Mouse (Mus musculus) left cerebral cortex, adult 9 months (tissue): ENCODE results near the gene Arid1b.

Experiments used
- DNase-seq, 2 experiments: peaks; one replicate each; pipeline ENCODE4 v3.0.0; 2022; ENCODE audit warnings: low spot score in 2 of 2

Gene Arid1b

DNA sequence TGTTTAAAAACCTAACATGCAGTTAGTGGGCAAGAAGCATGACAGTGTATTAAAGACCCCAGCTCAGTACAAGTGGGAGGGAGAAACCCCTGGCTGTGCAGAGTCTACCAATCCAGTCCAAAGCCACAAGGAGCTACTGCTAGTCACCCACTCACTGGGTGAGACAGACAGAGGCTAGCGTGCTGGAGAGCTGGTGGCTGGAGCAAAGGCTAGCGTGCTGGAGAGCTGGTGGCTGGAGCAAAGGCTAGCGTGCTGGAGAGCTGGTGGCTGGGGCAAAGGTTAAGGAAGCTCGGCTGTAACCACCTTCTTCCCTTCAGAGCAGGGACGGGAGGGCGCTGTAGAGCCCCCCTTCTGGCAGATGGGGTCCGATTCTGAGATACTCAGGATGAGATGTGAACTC is 320.6 kb downstream of the Arid1b start:
- DNase-seq: no peak

DNA sequence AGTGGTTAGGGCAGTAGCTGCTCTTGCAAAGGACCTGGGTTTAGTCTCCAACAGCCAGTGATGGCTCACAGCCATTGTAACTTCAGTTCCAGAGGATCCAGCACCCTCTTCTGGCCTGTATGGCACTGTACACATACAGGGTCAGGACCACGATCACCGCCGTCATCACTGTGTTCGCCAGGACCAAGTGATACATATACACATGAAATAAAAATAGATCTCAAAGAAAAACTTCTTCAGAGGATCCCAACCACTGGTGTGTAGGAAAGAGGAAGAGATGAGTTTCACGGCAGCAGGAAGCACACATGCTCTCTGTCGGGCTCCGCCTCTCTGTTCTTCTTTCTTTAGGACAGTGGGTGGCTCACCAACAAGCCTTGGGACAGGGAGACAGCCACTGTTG is 322.4 kb downstream of the Arid1b start:
- DNase-seq: no peak

DNA sequence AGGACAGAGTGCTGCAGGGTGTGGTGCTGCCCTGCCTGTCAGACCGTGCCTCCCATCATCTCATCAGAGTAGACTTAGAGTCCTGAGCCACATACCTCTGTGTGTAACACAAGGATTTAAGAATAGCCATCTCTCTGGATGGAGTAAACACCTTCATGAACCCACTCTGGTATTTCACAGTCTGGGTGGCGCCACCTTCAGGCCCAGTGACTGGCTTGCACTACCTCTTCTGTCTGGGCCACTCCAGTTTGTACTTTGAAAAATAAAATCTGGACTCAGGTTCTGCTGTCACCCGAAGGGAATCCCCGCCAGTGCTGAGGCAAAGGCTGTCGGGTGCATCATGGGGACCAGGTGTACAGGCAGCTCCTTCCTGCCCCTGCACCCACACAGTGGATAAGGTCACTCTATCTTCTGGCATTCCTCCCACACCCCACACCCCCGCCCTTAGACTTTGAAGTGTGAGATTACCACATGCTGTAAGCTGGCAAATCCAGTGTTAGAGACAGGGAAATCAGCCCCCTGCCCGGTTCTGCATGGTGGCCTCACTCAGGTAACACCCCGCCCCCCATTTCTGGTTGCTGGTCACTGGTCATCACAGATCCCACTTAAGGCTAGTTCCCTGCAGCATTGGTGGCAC is 327.6 kb downstream of the Arid1b start:
- DNase-seq: no peak

DNA sequence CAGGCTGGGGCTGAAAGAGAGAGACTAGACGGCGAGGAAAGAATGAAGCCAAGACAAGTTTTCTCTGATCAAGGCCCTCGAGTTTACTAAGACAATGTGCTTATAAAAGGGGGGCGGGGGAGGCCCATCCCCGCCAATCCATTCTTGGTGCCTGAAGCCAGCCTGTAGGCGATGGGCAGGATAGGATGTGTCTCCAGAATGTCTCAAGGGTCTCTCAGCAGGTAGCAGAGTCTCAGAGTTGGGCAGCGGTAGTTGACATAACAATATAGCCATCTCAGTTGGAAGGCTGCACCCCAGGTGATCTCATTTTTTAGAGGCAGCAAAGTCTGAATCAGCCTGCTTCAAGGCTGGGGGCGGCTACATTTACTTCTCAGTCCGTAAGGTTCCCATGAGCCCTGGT is 328.5 kb downstream of the Arid1b start:
- no peak for DNase-seq

DNA sequence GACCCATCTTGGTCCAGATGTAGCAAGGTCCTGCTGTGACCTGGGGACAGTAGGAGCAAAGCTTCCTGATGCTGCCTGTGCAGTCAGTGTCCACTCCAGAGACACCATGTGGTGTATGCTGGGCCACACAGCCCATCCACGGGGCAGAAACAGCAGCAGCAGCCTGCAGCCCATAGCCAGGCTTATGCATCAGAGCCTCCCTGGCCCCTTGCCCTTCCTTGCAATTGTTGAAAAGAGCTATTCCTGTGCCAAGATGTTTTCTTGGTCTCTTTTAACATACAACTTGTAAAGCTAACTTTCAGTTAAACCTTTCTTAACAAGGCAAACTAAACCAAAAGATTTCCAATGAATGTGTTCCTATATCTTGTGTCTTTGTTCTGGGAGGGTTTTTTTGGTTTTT is 329.6 kb downstream of the Arid1b start:
- no peak for DNase-seq

DNA sequence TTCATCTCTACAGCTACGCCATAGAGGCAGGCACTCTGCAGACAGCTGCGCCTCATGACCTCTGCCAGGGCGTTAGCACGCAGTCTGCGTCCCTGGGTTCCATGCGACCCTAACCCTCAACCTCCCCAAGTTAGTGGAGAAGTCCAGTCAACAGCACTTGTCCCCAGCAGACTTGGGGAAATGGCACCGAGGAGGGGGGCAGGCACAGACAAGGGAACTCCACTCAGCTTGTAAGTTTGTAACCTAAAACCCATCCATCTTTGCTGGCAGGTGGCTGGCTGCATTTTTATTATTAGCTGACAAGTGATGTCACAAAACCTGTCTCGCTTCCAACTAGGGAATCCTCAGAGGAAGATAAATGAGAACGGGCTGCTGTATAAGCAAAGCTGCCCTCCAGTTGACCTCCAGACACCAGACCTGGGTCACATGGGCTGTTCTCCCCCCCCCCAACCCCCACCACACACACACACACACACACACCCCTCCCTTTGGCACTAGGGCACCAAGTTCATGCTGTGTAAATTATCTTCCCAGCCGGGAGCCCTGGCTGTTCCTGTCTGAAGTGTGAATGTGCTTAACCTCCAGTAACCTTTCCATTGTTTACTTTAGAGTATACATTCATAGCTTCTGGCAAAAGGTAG is 330.2 kb downstream of the Arid1b start:
- DNase-seq: no peak

DNA sequence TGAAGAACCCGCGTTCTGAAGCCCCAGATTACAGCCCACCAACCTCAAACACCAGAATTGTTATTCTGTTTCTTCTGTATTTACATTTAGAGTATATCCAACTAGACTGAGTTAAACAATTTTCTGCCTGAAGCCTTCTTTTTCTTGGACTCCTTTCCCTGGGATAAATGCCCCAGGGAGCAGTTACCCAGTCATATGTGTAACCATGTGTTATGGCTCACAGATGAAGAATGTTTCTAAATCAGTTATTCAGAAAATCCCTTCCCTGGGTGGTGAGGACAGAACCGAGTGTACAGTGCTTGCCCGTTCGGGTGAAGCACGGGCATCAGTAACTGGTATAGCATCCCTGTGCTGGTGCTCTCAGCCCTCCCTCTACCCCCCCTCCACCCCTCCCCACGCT is 332.6 kb downstream of the Arid1b start:
- no peak for DNase-seq

DNA sequence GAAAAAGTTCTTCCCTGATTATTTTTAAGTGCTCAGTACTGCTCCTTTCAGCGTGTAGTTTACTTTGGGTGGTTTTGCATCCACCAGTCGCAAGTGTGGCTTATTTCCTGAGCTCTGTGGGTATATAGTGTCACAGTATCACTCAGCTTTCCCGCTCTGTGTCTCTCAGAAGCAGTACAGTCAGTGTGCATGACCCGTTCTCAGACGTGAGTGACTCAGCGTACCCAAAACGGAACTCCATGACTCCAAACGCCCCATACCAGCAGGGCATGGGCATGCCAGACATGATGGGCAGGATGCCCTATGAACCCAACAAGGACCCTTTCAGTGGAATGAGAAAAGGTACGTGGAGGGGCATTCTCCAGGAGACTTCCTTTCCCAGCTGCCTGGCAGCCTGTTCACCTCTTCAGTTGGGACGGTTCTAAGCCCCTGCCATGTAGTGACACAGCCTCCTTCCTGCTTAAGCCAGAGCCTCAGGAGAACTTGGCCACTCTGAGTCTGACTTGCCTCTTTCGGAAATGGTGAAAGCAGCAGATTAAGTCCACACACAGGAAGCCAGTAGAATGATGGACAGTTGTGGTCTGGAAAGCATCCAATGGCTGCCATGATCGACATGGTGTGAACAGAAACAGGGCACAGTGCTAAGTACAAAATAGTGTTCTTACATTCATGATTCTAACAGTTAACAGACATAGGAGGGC is 333.5 kb downstream of the Arid1b start:
- DNase-seq: no peak

DNA sequence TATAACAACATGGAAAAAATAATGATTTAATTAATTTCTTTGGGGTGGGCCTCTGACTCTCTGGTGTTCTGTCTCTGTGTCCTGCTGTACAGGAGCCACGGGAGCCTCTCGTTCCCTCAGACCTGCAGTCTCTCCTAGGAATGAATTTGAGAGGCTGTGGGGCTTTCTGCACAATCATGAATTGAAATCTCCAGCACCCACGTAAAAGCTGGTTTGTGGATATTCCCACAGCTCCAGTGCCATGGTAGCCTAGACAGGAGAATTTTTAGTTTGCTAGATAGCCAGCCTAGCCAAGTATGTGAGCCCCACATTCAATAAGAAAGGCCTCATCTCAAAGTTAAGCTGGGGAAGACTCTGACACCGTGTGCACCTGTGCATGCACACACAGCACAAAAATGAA is 335.3 kb downstream of the Arid1b start:
- peak in 1 of 2 experiments; percentile 46 for DNase-seq

DNA sequence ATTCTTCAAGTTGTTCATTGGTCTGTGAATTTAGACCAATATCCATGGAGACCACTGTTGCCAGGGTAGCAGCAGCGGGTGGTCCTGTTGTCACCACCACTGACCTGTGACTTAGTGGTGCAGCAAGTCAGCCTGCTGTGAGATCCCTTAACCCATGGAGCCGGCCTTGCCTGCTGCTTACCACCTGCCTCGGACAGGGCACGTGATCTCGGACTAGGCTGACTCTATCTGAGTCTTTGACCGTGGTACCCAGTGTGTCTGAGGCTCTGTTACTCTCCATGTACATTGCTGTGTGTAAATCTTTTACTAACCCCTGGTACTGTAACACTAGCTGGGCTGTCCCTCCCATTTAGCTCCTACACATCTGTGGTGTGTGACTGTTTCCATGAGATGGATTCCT is 335.9 kb downstream of the Arid1b start:
- DNase-seq: no peak

DNA sequence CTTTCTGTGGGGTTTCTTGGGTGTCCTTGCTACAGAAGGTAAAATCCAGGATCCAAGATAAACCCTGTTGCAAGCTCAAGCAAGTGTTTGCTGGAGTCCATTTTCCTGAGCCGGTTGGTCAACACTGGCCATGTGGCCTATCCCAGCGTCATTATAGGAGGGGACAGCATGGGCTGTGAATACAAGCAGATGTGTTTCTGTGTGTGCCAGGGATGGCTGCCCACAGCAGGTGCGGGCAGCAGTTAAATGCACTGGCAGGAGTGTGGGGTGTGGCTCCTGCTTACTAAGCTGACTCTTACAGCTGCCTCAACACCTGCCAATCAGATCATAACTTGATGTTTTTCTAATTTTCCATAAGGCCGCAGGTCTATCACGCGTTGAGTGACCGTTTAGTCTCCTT is 336.5 kb downstream of the Arid1b start:
- no peak for DNase-seq

DNA sequence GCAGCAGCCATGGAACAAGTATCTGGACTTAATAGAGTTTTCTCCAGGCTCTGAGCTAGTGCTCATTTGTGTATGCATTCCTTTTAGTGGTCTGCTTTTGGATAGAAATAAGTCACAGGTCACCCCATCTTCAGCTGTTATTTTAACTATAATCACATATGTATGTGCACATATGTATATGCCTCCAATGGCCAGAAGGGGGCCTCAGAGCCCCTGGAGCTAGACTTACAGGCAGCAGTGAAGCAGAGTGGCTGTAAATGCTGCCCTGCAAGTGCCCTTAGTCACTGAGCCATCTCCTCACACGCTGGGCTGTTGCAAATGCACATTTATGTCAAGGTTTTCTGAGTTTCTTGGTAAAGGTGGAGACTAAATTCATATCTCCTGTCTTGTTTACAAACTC is 337.3 kb downstream of the Arid1b start:
- DNase-seq: no peak

DNA sequence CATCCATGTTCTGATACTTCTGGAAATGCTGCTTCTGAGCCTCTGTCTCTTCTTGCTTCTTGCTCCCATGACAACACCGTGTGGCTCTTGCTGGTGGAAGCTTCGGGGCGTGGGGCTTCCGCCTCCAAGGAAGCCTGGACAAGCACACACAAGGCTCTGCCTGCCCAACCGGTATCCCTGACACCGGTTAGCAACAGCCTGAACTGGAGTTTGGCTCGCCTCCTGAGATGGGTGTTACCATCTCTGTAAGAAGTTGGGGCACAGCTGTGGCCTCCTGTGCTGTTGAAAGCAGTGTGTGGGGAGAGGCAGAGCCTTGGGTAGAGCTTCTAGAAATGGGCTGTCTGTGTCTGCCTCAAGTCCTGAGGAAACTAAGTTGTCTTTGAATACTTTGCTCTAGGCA is 340.4 kb downstream of the Arid1b start:
- DNase-seq: no peak

DNA sequence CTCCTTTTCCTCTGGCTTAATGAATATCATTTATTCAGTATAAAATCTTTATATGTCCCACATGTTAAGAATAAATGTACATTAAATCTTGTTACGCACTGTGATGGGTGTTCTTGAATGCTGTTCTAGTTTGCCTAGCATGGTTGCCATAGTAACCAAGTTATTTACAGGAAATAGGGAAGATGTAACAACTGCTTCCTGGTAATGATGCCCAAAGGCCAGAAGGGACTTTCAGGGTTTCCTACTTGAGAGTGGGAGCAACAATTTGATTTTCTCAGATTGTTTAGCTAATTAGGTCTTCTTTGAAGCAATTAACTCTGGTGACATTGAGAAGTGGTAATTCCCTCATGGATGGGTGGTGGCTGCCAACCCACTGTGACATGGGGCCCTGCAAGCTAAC is 350.3 kb downstream of the Arid1b start:
- no peak for DNase-seq

DNA sequence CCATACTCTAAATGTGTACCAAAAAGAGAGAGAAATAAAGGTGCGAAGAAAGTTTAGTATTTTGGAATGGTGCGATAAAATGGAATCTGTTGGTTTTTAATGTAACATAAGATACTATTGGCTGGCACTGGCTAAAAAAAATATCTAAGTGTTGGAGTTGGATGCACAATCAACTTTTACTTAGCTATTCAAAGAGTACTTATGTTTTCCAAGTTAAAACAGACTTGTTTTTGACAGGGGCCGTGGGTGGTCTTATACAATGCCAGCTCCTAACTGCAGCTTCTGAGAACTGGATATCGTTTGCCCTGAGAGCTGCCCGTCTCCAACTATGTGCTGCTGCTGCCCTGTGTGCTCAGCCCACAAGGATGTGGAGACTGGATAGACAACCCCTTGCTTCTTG is 351.7 kb downstream of the Arid1b start:
- DNase-seq: no peak

DNA sequence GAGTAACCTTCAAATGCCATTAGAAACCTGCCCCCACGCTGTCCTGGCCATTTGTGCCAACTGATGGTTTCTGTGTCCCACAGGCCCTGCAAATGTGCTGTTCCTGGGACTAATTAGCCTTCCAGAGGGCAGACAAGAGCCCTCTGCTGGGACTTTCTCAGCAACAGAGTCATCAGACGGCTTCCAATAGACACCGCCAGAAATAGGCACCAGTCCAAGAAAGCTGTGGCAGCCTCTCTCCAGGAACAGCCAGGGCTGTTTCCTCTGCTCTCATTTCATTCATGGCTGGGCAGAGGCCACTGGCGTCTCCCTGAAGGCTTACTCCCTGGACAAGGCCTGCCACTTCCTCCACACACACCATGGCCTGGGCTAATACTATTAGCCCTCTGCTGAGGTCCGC is 358.8 kb downstream of the Arid1b start:
- no peak for DNase-seq

DNA sequence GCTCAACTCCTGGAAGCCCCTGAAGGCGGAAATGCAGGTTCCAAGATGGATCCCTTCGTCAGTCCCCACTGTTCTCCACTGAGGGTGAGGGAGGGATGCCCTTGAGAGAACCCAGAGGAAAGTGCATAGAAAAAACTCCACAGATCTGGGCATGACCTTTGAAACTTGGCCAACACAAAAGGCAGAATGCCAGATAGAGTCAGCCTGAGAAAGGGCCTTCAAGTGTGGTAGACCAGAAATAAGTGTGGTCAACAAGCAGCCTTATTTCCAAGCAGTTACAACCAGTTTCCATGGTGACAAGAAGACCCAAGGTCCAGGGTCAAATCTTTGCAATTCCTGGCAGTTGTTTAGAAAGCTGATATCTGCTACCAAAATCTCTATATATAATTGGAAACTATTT is 366.6 kb downstream of the Arid1b start:
- no peak for DNase-seq

DNA sequence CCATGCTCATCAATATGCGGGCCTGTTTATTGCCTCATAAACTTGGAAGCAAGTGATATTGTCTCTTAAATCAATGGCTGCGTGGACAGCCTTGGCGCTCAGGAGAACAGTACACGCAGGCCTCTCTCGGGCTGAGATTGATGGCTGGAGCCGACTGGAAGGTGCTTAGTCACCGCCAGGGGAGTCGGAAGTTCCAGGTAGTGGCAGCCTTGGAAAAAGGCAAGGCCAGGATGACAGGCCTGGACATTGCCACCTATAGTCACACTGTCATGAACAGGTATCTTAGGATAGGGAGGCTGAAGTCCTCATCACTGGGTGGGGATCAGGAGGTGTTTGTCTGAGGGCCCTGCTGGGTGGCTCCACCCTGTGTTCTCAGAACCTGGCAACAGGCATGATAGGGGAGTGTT is 371.9 kb downstream of the Arid1b start:
- no peak for DNase-seq

DNA sequence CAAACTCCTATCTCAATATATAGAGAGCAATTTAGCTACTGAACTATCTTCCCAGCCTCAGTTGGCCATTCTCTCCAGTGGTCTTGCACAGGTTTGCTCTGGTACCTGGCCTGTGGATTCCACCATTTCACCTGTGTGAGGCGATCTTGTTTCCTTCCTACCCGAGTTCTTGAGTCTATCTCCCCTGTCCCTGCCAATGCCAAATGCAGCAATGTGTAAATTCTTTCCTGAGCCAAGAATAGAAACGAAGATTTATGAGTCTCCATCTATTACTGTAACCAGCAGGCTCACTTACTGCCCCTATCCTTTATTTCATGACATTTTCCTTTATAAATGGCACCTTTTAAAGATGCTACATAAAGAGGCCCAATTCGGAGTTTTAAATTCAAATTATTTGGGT is 376.9 kb downstream of the Arid1b start:
- DNase-seq: no peak

DNA sequence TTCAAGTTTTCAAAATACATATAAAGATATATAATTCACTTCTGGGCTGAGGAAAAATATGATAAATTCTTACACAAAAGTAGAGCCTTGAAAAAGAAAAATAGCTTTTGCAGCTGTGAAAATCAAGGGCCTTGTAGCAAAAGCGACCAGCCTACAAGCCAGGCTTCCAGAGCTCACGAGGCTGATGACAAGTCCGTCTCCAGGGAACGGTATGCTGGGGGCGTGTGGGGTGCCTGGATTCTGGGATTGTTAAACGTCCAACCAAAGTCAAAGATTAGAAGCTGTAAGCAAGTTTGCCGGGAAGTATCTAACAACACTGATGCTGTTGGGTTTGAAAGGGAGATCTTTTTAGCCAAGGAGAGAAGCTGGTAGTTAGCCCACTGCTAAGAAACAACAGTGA is 377.4 kb downstream of the Arid1b start:
- peak in 1 of 2 experiments; percentile 26 for DNase-seq

DNA sequence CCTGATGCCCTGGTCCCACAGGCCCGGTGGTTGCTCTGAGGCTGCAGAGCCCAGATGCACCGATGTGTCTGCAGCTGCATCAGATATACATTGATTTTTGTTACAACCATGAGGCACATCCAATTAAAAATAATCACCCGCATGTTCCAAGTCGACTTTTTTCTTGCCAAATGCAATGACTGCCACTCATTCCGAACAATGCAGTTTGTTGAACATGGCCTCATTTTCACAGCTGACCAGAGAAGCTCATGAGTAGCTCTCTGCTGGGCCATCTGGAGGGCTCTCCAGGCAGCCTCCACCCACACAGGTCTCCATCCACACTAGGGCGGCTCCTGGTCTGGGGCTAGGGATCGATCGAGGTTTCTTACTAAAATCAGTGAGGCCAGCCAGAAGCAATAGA is 378.8 kb downstream of the Arid1b start:
- no peak for DNase-seq

DNA sequence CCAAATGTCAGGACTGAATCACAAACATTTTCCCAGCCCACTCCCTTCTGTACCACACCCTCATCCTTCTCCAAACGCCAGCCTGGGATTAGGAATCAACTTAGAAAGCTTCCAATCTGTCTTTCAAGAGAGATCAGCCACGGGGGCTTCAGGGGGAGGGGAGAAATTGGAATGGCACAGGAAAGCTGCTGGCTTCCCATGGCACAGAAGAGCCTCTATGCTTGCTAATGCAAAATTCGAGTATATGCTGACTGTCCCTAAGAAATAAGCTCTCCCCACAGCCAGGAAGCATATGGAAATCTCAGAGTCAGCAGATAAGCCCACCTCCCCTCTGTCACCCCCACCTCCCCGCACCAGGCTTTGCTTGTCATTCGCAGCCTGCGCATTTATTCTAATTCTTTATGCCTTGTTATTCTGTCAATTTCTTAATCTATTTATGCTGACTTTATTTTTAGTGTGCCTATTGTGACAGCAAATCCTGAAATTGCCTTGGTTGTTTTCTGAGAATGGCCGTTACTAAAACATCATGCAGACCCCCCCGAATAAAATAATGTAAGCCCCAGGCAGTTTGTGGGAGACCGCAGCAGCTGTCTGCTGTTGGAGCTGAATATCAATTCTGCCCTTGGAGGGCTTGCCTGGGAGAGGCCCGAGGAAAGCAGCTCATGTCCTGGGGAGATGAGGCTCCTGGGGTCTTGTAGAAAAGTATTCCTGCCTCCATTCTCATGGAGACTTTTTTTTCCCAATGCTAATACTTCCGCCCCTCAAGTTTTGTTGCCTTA is 383.2 kb downstream of the Arid1b start:
- no peak for DNase-seq

DNA sequence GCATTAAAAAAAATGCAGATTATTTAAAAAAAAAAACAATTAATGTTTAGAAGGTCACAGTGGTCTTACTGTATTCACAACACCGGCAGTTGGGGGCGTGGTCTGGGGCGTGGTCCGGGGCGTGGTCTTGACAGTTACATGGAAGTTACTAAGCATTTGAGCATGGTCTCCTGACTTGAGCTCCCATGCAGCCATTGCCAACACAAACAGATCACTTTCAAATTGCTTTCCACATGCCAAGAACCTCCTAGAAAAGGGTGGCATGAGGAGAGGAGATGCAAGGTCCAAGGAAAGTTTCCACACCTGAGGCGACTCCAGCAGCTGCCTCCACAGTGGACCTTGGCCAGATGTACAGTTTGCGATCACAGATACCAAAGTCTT is 383.8 kb downstream of the Arid1b start:
- DNase-seq: no peak
